Mouse (Mus musculus) large intestine, adult 2 months (tissue): Measurements from ENCODE around the gene Ptx3. TPM values are rescaled to one million over a fixed set of nuclear protein-coding genes. Genes with fewer than 3 reads are reported as not detected.
"Not testable (repeated sequence)": the region's sequence is repeated elsewhere in the genome, so short reads cannot be mapped to it uniquely, and the experiment has no call there.

Source experiments
- DNase-seq: peaks from one replicate; pipeline ENCODE4 v3.0.0-alpha.2; 2012; ENCODE audit warnings: low read depth, low spot score
- WGBS: fragments of 180-500 bp; shearing (Covaris S2); methylation state at CpG from one replicate; pipeline ENCODE4 v1.1.7; 2018; 5-methylcytosine and 5-hydroxymethylcytosine counted together
- polyA plus RNA-seq: library from polyadenylated mRNA; depleted of rRNA; stranded (reverse); fragments of >200 nt; gene quantifications from 2 replicates; pipeline ENCODE4 v1.2.3, GENCODE M21; 2012; rRNA removed

Gene Ptx3
- 0.22 and 0.38 TPM in 2 replicates for polyA plus RNA-seq

- WGBS = 13% methylated on average over 20 of the region's 20 CpGs
- DNase-seq = no peak
Measured at GRCm38 (mm10) chr3:66219655-66220191, at the start of gene Ptx3. Gene Ptx3, plus strand, starts transcription at chr3:66219910.

DNA sequence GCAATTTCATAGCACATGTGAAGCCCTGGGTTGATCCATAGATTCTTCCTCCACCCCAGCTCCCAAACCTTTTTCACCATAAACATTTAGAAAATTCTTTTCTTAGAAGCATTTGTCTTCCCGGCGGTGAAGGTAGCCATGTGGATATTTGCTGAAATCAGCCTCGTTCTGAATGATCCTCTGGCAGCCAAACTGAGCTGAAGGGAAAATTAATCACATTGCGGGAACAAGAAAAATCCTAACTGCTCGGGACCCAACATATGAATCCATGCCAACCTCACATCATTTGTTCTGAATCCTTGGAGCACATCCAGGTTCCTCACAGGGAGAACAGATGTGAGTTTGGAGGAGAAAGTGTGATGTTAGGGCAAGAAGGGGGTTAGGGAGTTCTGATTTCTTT lies 46.8 kb upstream of the Ptx3 start:
- no peak for DNase-seq
- 65% methylated on average over 5 of the region's 5 CpGs for WGBS

DNA sequence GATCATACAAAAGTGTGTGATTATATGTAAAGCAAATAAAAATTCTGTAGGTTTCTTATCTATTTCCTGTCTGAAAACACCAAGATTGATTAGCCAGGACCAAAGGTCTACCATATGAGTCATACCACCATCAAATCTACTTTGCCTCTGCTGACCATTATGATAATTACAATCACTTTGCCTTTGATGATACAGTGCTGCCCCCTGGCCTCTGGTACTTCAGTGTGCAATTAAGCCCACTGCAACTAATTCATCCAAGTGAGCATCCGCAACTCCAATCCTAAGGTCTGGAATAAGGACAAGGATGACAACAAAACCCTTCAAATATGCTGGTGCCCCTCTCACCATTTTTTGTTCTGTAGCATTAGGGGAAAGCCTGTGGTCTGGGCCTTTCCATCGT lies 40.1 kb upstream of the Ptx3 start:
- no peak for DNase-seq
- 77% methylated on average over 2 of the region's 2 CpGs for WGBS

- WGBS = 78% methylated on average over 3 of the region's 3 CpGs
- DNase-seq = no peak
Measured at GRCm38 (mm10) chr3:66193910-66194562, 25.7 kb upstream of the Ptx3 start.

DNA sequence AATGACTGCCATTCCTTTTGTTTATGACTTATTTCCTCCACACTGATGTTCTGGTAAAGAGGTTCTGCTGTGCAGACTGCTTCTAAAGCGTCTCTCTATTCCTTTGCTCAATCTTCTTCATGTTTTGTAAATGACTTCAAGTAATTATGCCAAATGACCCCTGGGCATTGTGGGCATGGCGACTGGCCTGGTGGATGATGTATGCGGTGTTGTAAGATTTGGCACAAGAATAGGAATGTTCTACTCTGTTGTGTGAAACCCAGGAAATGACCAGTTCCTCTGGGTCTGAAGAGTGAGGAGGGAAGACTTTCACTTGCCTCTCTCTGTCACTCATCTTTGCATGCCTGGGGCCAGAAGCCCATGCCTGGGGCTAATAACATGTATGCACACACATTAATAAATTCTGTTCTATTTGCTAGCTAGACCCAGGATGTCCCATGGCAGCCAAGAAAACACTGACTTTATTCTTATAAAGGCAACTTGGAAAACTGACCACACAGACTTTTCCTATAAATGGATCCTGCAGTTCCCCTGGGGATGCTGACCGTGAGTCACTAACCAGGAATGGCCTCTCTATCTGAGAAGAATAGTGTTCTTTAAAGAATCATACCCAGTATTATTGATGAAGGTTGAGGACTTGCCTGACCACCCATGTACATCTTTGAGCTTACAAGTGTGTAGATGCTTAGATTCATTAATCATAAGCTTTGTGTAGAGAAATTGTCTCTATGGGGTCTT lies 10.7 kb upstream of the Ptx3 start:
- no peak for DNase-seq
- 82% methylated on average over 4 of the region's 4 CpGs for WGBS

DNA sequence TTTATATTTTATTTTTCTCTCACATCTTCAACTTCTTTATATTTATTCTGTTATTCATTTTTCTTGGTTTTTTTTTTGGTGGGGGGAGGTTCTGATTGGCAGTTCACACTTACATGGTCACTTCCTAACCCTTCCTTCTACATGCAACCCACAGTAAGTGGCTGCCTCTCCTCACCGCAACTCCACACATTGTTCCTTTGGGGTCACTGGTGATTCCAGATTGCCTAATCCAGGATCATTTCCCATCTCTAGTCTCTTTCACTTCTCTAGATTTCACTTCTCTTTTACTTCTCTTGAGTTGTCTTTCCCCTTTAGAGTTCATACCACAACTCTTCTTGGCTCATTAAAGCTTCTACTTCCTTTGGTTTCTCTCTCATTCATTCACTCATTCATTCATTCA lies 6.2 kb upstream of the Ptx3 start:
- DNase-seq = no peak
- WGBS = 97% methylated on average over 1 of the region's 1 CpGs

- WGBS = 57% methylated on average over 8 of the region's 8 CpGs
- DNase-seq = no peak
Measured at GRCm38 (mm10) chr3:66215759-66216158, 4.0 kb upstream of the Ptx3 start.

DNA sequence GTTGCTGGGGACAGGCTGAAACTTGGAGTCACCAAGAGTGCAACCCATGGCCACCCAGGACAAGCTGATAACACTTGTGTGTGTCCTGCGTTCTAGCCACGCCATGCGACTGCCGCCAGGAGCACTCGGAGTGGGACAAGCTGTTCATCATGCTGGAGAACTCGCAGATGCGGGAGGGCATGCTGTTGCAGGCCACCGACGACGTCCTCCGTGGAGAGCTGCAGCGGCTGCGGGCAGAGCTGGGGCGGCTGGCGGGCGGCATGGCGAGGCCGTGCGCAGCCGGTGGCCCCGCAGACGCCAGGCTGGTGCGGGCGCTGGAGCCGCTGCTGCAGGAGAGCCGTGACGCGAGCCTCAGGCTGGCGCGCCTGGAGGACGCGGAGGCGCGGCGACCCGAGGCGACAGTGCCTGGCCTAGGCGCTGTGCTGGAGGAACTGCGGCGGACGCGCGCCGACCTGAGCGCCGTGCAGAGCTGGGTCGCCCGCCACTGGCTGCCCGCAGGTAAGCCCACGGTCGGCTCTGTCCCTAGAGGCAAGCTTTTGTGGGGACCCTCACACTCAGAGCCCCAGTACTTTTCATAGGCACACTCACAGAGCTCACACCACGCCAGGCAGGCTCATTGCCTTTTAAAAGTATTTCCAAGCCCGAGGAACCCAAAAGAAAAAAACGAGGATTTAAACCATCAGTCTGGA lies 988 bp downstream of the Ptx3 start:
- WGBS = 3% methylated on average over 54 of the region's 54 CpGs
- DNase-seq = no peak

DNA sequence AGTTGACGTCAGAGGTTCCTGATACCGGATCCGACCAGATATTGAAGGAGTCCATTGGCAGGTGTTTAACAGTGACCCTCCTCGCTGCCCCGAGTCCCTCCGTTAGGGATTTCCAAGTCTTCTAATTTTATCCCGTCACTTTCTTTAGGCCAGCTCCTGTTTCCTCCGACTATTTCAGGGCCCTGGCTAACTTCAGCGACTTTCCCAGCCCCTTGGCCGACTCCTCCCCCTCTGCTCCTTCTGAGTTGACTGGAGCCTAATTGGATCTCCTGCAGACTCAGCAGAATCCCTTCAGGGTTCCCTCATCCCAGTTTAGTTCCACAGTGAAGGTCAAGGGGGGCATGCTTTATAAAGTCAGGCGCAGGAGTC lies 1.5 kb downstream of the Ptx3 start:
- WGBS = 7% methylated on average over 11 of the region's 11 CpGs
- DNase-seq = no peak

GRCm38 (mm10) chr3:66224931-66225537 lies 5.3 kb downstream of the Ptx3 start:
- no peak for DNase-seq

DNA sequence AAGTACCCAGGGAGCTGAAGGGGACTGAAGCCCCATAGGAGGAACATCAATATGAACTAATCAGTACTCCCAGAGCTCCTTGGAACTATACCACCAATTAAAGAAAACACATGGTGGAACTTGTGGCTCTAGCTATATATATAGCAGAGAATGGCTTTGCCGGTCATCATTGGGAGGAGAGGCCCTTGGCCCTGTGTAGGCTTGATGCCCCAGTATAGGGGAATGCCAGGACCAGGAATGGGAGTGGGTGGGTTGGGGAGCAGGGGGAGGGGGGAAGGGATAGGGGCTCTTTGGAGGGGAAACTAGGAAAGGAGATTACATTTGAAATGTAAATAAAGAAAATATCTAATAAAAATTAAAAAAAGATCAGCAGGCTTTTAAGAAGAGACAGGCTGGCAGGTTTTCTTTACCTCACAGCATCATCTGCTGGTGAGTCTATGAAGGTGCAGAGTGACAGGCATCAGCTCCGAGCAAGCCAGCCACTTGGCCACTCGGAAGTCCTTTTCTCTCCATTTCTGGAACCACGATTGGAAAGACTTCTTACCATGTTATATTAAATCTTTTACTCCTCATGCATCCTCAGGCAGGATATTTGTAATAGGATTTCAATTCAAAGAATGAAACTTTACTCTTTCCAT lies 16.6 kb downstream of the Ptx3 start:
- 39% methylated on average over 4 of the region's 4 CpGs for WGBS

More at GRCm38 (mm10) chr3:66224931-66225537, 5.3 kb downstream of the Ptx3 start:
- WGBS = 77% methylated on average over 15 of the region's 15 CpGs

DNA sequence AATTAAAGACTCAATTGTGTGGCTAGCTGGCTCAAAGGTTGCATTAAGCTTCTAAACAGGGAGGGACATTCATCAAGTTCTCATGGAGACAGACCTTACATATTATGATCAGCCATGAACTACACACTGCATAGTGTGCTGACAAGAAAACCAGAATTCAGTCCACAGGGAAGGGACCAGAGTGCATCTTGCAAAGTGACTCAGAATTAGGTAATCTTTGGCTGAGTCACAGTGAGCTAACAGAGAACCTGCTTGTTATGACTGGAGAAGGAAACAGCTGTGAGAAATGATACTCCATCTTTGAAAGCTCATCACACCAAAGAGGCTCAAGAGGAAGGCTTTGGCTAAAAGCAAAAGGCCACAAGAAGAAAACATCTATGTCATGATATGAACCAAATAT lies 20.8 kb downstream of the Ptx3 start:
- no peak for DNase-seq

More for the DNA sequence above, 16.6 kb downstream of the Ptx3 start:
- DNase-seq = not testable (repeated sequence)

GRCm38 (mm10) chr3:66251842-66252241 lies 32.1 kb downstream of the Ptx3 start:
- DNase-seq = no peak
- 84% methylated on average over 7 of the region's 7 CpGs for WGBS

GRCm38 (mm10) chr3:66254504-66255105 lies 34.9 kb downstream of the Ptx3 start:
- no peak for DNase-seq
- WGBS = 78% methylated on average over 9 of the region's 9 CpGs

DNA sequence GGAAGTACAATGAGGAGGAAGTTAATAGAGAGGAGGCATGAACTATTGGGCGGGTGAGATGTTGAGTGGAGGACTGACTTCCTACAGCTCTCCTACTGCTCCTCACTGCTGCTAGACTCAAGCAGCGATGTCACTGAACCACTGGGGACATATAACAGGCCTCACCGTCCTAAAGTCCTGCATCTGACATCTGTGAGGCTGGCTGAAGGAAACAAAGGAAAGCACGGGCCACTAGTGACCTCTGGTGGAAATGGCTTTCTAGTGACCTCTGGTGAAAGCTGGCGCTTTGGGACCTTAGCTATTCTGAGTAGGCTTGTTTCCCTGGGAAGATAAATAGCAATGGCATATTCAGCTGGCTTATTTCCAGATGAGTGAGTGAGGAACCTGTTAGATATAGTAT lies 42.6 kb downstream of the Ptx3 start:
- DNase-seq = no peak
- 35% methylated on average over 5 of the region's 5 CpGs for WGBS

DNA sequence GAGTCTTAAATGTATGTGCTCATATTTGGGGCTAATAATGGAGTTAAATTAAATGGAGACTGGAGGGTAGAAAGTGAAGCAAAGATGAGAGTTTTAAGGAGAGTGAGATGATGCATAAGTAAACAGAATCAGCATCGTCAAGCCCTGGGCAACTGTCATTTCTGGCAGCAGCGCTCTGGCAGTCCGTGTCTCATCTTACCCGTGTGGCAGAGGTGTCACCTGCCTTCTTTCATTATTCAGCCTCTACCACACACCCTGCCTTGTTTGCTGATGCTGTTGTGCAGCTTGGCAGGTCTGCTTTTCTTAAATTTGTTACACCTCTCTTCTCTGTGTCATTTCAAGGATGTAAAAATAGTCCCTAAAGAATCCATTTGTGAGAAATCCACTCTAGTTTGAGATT lies 43.6 kb downstream of the Ptx3 start:
- WGBS = 72% methylated on average over 4 of the region's 4 CpGs
- no peak for DNase-seq
